Mouse (Mus musculus) neural tube, embryonic 11.5 days (tissue): ENCODE measurements around the gene Hdac7. TPM values are rescaled to one million over a fixed set of nuclear protein-coding genes. Genes with fewer than 3 reads are reported as not detected.
"Not testable (repeated sequence)": the region's sequence is repeated elsewhere in the genome, so short reads cannot be mapped to it uniquely, and the experiment has no call there.

Experiments used
- ATAC-seq: fragments of 200-750 bp; cut with Nextera tagmentation; 2 replicates; pipeline ENCODE4 v1.8.0; 2017; ENCODE audit warnings: moderate number of reproducible peaks, mild to moderate bottlenecking, moderate TSS enrichment, moderate library complexity; ENCODE audit not compliant: insufficient read depth, low FRiP score, low TSS enrichment
- DNase-seq: peaks from one replicate; pipeline ENCODE4 v3.0.0-alpha.2; 2015; ENCODE audit warnings: low spot score
- H3K27ac ChIP-seq: fragments of 300-500 bp; sonication (generic); 2 replicates; pipeline ENCODE4 v1.5.1; 2014; ENCODE audit warnings: low read depth, mild to moderate bottlenecking, low read length
- H3K27me3 ChIP-seq: fragments of 300-500 bp; sonication (generic); 2 replicates; pipeline ENCODE4 v1.6.1; 2014; ENCODE audit warnings: mild to moderate bottlenecking, low read length, mixed read lengths; ENCODE audit not compliant: control insufficient read depth, insufficient read depth
- H3K36me3 ChIP-seq: fragments of 300-500 bp; sonication (generic); 2 replicates; pipeline ENCODE4 v1.6.1; 2014; ENCODE audit warnings: mild to moderate bottlenecking, low read length, moderate library complexity, mixed read lengths; ENCODE audit not compliant: control insufficient read depth, insufficient read depth
- H3K4me1 ChIP-seq: fragments of 300-500 bp; sonication (generic); 2 replicates; pipeline ENCODE4 v1.6.1; 2014; ENCODE audit warnings: low read length, mixed read lengths; ENCODE audit not compliant: control insufficient read depth, insufficient read depth
- H3K4me2 ChIP-seq: fragments of 300-500 bp; sonication (generic); 2 replicates; pipeline ENCODE4 v1.6.1; 2014; ENCODE audit warnings: low read depth, mild to moderate bottlenecking, moderate library complexity
- H3K4me3 ChIP-seq: fragments of 300-500 bp; sonication (generic); 2 replicates; pipeline ENCODE4 v1.5.1; 2014; ENCODE audit warnings: low read depth, low read length
- H3K9ac ChIP-seq: fragments of 300-500 bp; sonication (generic); 2 replicates; pipeline ENCODE4 v1.6.1; 2014; ENCODE audit warnings: mild to moderate bottlenecking, low read length
- H3K9me3 ChIP-seq: fragments of 300-500 bp; sonication (generic); 2 replicates; pipeline ENCODE4 v1.6.1; 2016; ENCODE audit warnings: low read length; ENCODE audit not compliant: control insufficient read depth
- WGBS: fragments of 180-500 bp; shearing (Covaris S2); extraction: QIAGEN DNeasy Blood & Tissue Kit; methylation state at CpG from one replicate; pipeline ENCODE4 v1.1.7; 2014; 5-methylcytosine and 5-hydroxymethylcytosine counted together
- polyA plus RNA-seq: library from polyadenylated mRNA; unstranded; fragments of >200 nt; fragmentation: Nextera tagmentation; extraction: Ambion mirVana; gene quantifications from 2 replicates; pipeline ENCODE4 v1.2.1, GENCODE M21; 2014

Gene Hdac7
- polyA plus RNA-seq, 1 experiment from 2014 or later = 21.0 TPM

- H3K27me3 ChIP-seq = no peaks in the 10 kb centered on the region
- ATAC-seq (no peak), DNase-seq (no peak)
- no peak overlapping the region for H3K27ac ChIP-seq
- H3K9ac ChIP-seq = no peak overlapping the region
- H3K4me3 ChIP-seq = no peak overlapping the region
- no peaks in the 10 kb centered on the region for H3K4me1 ChIP-seq
- H3K4me2 ChIP-seq = no peak overlapping the region
- H3K9me3 ChIP-seq = no peaks in the 10 kb centered on the region
- H3K36me3 ChIP-seq = no peaks in the 10 kb centered on the region
- 89% methylated on average over 8 of the region's 8 CpGs for WGBS
Observed at GRCm38 (mm10) chr15:97875784-97876183, 31.5 kb upstream of the Hdac7 start.

- Histone ChIP-seq H3K36me3 (no peaks in the 10 kb centered on the region), H3K27ac (no peak overlapping the region), H3K9ac (no peak overlapping the region), H3K4me1 (no peaks in the 10 kb centered on the region), H3K4me3 (no peak overlapping the region), H3K27me3 (no peaks in the 10 kb centered on the region), H3K4me2 (no peak overlapping the region), H3K9me3 (no peaks in the 10 kb centered on the region)
- ATAC-seq (no peak), DNase-seq (no peak)
- WGBS = 72% methylated on average over 9 of the region's 9 CpGs
Observed at GRCm38 (mm10) chr15:97873717-97874116, 29.4 kb upstream of the Hdac7 start.

GRCm38 (mm10) chr15:97872161-97872560 is 27.9 kb upstream of the Hdac7 start:
- H3K36me3 ChIP-seq = no peaks in the 10 kb centered on the region
- H3K4me1 ChIP-seq = no peaks in the 10 kb centered on the region
- H3K4me2 ChIP-seq = no peak overlapping the region
- H3K9me3 ChIP-seq = no peaks in the 10 kb centered on the region
- ATAC-seq (no peak), DNase-seq (no peak)
- no peak overlapping the region for H3K27ac ChIP-seq
- no peaks in the 10 kb centered on the region for H3K27me3 ChIP-seq
- H3K4me3 ChIP-seq = no peak overlapping the region
- H3K9ac ChIP-seq = no peak overlapping the region
- WGBS = 95% methylated on average over 8 of the region's 8 CpGs

GRCm38 (mm10) chr15:97871055-97872030 is 27.0 kb upstream of the Hdac7 start:
- ATAC-seq = no peak
- H3K27me3 ChIP-seq = no peaks in the 10 kb centered on the region

GRCm38 (mm10) chr15:97870116-97870515 is 25.8 kb upstream of the Hdac7 start:
- not testable (repeated sequence) for H3K27ac ChIP-seq, H3K4me1 ChIP-seq, H3K9me3 ChIP-seq, H3K9ac ChIP-seq, H3K36me3 ChIP-seq, H3K4me3 ChIP-seq, ATAC-seq, H3K4me2 ChIP-seq, DNase-seq, H3K27me3 ChIP-seq
- 83% methylated on average over 4 of the region's 4 CpGs for WGBS

More at GRCm38 (mm10) chr15:97871055-97872030, 27.0 kb upstream of the Hdac7 start:
- H3K4me1 ChIP-seq = no peaks in the 10 kb centered on the region
- no peak overlapping the region for H3K4me2 ChIP-seq
- no peak overlapping the region for H3K4me3 ChIP-seq
- no peak overlapping the region for H3K27ac ChIP-seq
- DNase-seq = no peak
- H3K9ac ChIP-seq = no peak overlapping the region
- H3K36me3 ChIP-seq = no peaks in the 10 kb centered on the region
- 88% methylated on average over 19 of the region's 19 CpGs for WGBS
- no peaks in the 10 kb centered on the region for H3K9me3 ChIP-seq

- no peaks in the 10 kb centered on the region for H3K9me3 ChIP-seq
- H3K27ac ChIP-seq = no peak overlapping the region
- no peaks in the 10 kb centered on the region for H3K4me1 ChIP-seq
- no peaks in the 10 kb centered on the region for H3K27me3 ChIP-seq
- H3K36me3 ChIP-seq = no peaks in the 10 kb centered on the region
- H3K4me3 ChIP-seq = no peak overlapping the region
- H3K4me2 ChIP-seq = no peak overlapping the region
- ATAC-seq (no peak), DNase-seq (no peak)
- no peak overlapping the region for H3K9ac ChIP-seq
- 87% methylated on average over 6 of the region's 6 CpGs for WGBS
Observed at GRCm38 (mm10) chr15:97868985-97869384, 24.7 kb upstream of the Hdac7 start.

- H3K9me3 ChIP-seq = no peaks in the 10 kb centered on the region
- no peaks in the 10 kb centered on the region for H3K4me1 ChIP-seq
- no peaks in the 10 kb centered on the region for H3K36me3 ChIP-seq
- 98% methylated on average over 2 of the region's 2 CpGs for WGBS
- H3K9ac ChIP-seq = no peak overlapping the region
- no peaks in the 10 kb centered on the region for H3K27me3 ChIP-seq
- H3K27ac ChIP-seq = no peak overlapping the region
- DNase-seq = no peak
- H3K4me3 ChIP-seq = no peak overlapping the region
- no peak overlapping the region for H3K4me2 ChIP-seq
- no peak for ATAC-seq
Observed at GRCm38 (mm10) chr15:97865988-97866387, 21.7 kb upstream of the Hdac7 start.

- H3K9ac ChIP-seq = no peak overlapping the region
- WGBS = 75% methylated on average over 6 of the region's 6 CpGs
Observed at GRCm38 (mm10) chr15:97865175-97865574, 20.9 kb upstream of the Hdac7 start.

More at GRCm38 (mm10) chr15:97865175-97865574, 20.9 kb upstream of the Hdac7 start:
- Histone ChIP-seq H3K4me3 (no peak overlapping the region), H3K27ac (no peak overlapping the region), H3K4me2 (no peak overlapping the region), H3K4me1 (no peaks in the 10 kb centered on the region), H3K27me3 (no peaks in the 10 kb centered on the region), H3K9me3 (no peaks in the 10 kb centered on the region), H3K36me3 (no peaks in the 10 kb centered on the region)
- ATAC-seq (no peak), DNase-seq (no peak)
